10 mouse cellular contexts compared by ENCODE assay signal in genomic region chr13:41865575-41865974, GRCm38 (mm10). TPM values are rescaled to one million over a fixed set of nuclear protein-coding genes. Genes with fewer than 3 reads are reported as not detected.
DNase-seq lines count a peak whose midpoint lies in the region; TF ChIP-seq lines count a peak whose summit lies in the region.
"Had no signal": no experiment of that assay in that cellular context is flagged by ENCODE, and none has a peak within 500 bp of the region (broad histone marks: within the 10 kb centered on the region; RNA-seq: fewer than 3 reads in every experiment).

No protein-coding gene starts in this region.

- no peaks in the 10 kb centered on the region for H3K36me3 ChIP-seq in kidney, adult 2 months (ENCODE audit: control insufficient read depth, insufficient read depth, low read length)
- H3K36me3 ChIP-seq: hindbrain, embryonic 12.5 days; liver, embryonic 13.5 days had no signal

- WGBS in kidney, adult 2 months, result 51% methylated on average over 6 of the region's 6 CpGs

- H3K4me3 ChIP-seq in layer of hippocampus, adult 2 months, result no peak overlapping the region
- no peak overlapping the region for H3K4me3 ChIP-seq in kidney, adult 2 months (ENCODE audit: insufficient read depth, low read depth, low read length)
- H3K4me3 ChIP-seq: hindbrain, embryonic 12.5 days; liver, embryonic 13.5 days had no signal

- no peak for TF ChIP-seq CTCF in layer of hippocampus, adult 2 months (conservative IDR thresholded peaks at IDR 0.05)
- no peak for TF ChIP-seq CTCF in kidney, adult 2 months (conservative IDR thresholded peaks at IDR 0.05; ENCODE audit: insufficient read depth, insufficient read length, low read depth, low read length)

- no peak for TF ChIP-seq POLR2A in kidney, adult 2 months (IDR thresholded peaks at IDR 0.05; ENCODE audit: low read depth, low read length)

- H3K27me3 ChIP-seq in kidney, adult 2 months (replicated peaks; ENCODE audit: control insufficient read depth, insufficient read depth, low read length), result no peaks in the 10 kb centered on the region
- H3K27me3 ChIP-seq: hindbrain, embryonic 12.5 days; liver, embryonic 13.5 days had no signal

- 0 out of 2 replicates have a peak, but pooled peaks cover 2% of the 10 kb centered on the region for H3K4me1 ChIP-seq in kidney, adult 2 months (ENCODE audit: control insufficient read depth, insufficient read depth, low read length)
- H3K4me1 ChIP-seq: hindbrain, embryonic 12.5 days; liver, embryonic 13.5 days had no signal

- DNase-seq in layer of hippocampus, adult 2 months (ENCODE audit: low spot score in 2 of 2), result no peak
- DNase-seq in layer of hippocampus, postnatal 25 days (ENCODE audit: extremely low spot score in 1 of 2, low spot score in 1 of 2), result no peak
- peak; percentile 17 for DNase-seq in fibroblast of lung, adult 2 months (ENCODE audit: low read depth)
- peak; percentile 65 for DNase-seq in kidney, adult 2 months
- peak; percentile 34 for DNase-seq in lung, postnatal 14 days
- DNase-seq in natural killer cell, adult 2 months (ENCODE audit: low spot score in 2 of 2), result no peak
- DNase-seq in adrenal gland, postnatal 10 days, result no peak
- DNase-seq in right cerebral cortex, adult 18-20 months, result no peak
- DNase-seq: liver, embryonic 13.5 days had no signal

- peak overlapping the region; percentile 64 for H3K27ac ChIP-seq in layer of hippocampus, adult 2 months
- peak overlapping the region; percentile 78; the same call in 1 of the 2 replicates for H3K27ac ChIP-seq in kidney, adult 2 months (ENCODE audit: insufficient read depth, low read depth, low read length)
- H3K27ac ChIP-seq: hindbrain, embryonic 12.5 days; liver, embryonic 13.5 days had no signal

RNA-seq across cellular contexts. Expression of gene Adtrp, which starts 18.1 kb away (rescaled TPM):
- not detected for total RNA-seq in layer of hippocampus, adult 2 months (2021)
- under 1 TPM in 1 of 2 experiments, not detected in 1; 0.52 TPM for total RNA-seq in layer of hippocampus, postnatal 25 days (2021)
- 165 and 199 TPM in 2 replicates for polyA plus RNA-seq in kidney, adult 2 months (2012; rRNA removed)
- total RNA-seq in adrenal gland, postnatal 10 days (2021), result 100 to 1,000 TPM in 1 of 2 experiments, 10 to 100 TPM in 1; 74.8 to 101 TPM
- polyA plus RNA-seq: liver, embryonic 13.5 days had no signal

Comparison
In these comparisons a context has a peak if more than half of its experiments do, and no peak if none do; other contexts are left out.
1. DNase-seq: peak in fibroblast of lung, adult 2 months (single experiment), kidney, adult 2 months (single experiment) and lung, postnatal 14 days (single experiment); none in layer of hippocampus, adult 2 months (0 of 2), layer of hippocampus, postnatal 25 days (0 of 2), natural killer cell, adult 2 months (0 of 2), adrenal gland, postnatal 10 days (single experiment) and right cerebral cortex, adult 18-20 months (single experiment).
2. RNA of gene Adtrp, which starts 18.1 kb away (total RNA-seq): 74.8 to 101 TPM in adrenal gland, postnatal 10 days; 0.52 TPM in layer of hippocampus, postnatal 25 days and not detected in layer of hippocampus, adult 2 months; every median in the first group is over 10 times any median in the second.